ENCODE assay signal across 10 mouse cellular contexts in the genomic region with DNA sequence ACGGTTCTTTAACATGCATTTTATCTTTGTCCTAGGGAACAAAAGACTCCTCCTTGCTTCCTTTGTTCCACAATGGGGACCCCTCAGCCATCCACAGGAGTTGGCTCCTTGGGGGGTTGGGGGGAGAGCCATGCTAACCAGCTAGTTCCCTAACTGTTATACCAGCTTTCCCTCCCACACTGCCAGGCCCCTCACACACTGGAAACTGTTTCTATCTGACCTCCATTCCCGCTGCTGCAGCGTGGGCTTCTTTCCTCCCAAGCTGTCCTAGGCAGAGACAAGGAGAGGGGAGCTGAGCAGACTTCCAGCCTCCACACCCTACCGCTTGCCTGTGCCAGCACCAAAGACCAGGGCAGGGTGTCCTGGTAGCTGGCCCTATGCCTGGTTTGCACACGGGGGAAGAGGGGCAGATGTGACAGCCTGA. TPM values are rescaled to one million over a fixed set of nuclear protein-coding genes. Genes with fewer than 3 reads are reported as not detected.
DNase-seq lines count a peak whose midpoint lies in the region; ATAC-seq and TF ChIP-seq lines count a peak whose summit lies in the region.
"Had no signal": no experiment of that assay in that cellular context is flagged by ENCODE, and none has a peak within 500 bp of the region (broad histone marks: within the 10 kb centered on the region; RNA-seq: fewer than 3 reads in every experiment).

No protein-coding gene starts in this region.

- H3K36me3 ChIP-seq in hindbrain, embryonic 10.5 days: no peaks in the 10 kb centered on the region
- H3K36me3 ChIP-seq in hindbrain, embryonic 11.5 days (ENCODE audit: control insufficient read depth, insufficient read depth, low read length): no peaks in the 10 kb centered on the region
- H3K36me3 ChIP-seq in ES-E14 (ENCODE audit: control insufficient read depth, insufficient read depth, low read length, poor library complexity, severe bottlenecking): no peaks in the 10 kb centered on the region

- TF ChIP-seq POLR2A in cortical plate, adult 2 months (IDR thresholded peaks at IDR 0.05; ENCODE audit: extremely low read depth, insufficient read depth, low read length): no peak

- in situ Hi-C loops in ES-E14 (cut with MboI; ENCODE audit: low sequenced_read_pairs in 2 of 2, unreplicated experiment in 2 of 2): no loop called here

- no peak overlapping the region for H3K4me2 ChIP-seq in hindbrain, embryonic 11.5 days (replicated peaks; ENCODE audit: low read depth, low read length)

- no peaks in the 10 kb centered on the region for H3K9me3 ChIP-seq in hindbrain, embryonic 10.5 days
- H3K9me3 ChIP-seq in hindbrain, embryonic 11.5 days (ENCODE audit: control insufficient read depth, low read length): no peaks in the 10 kb centered on the region
- H3K9me3 ChIP-seq in ES-E14 (ENCODE audit: control insufficient read depth, insufficient read depth, low read depth, low read length): no peaks in the 10 kb centered on the region

- no peak overlapping the region for H3K9ac ChIP-seq in hindbrain, embryonic 11.5 days (ENCODE audit: low read depth, low read length)
- H3K9ac ChIP-seq in ES-E14 (ENCODE audit: insufficient read depth, low read depth, low read length, poor library complexity, severe bottlenecking): no peak overlapping the region; the same call in 1 of the 2 replicates
- H3K9ac ChIP-seq: liver, embryonic 14.5 days had no signal

- peaks cover 100% of the 10 kb centered on the region for H3K4me1 ChIP-seq in hindbrain, embryonic 10.5 days (replicated peaks)
- H3K4me1 ChIP-seq in hindbrain, embryonic 11.5 days (replicated peaks; ENCODE audit: control insufficient read depth, insufficient read depth, low read length): peaks cover 33% of the 10 kb centered on the region
- peaks cover 10 to 50% of the 10 kb centered on the region in 2 experiments; a peak in 3 of 4 replicates for H3K4me1 ChIP-seq in ES-E14 (ENCODE audit: control insufficient read depth in 2 of 2, insufficient read depth in 2 of 2, low read length in 2 of 2, poor library complexity in 1 of 2)
- H3K4me1 ChIP-seq in cortical plate, adult 2 months (ENCODE audit: control insufficient read depth, insufficient read depth, low read length): peaks cover 13% of the 10 kb centered on the region; the same call in 1 of the 2 replicates

- ATAC-seq in hindbrain, embryonic 11.5 days (ENCODE audit: low FRiP score): no peak

- no peak for DNase-seq in hindbrain, embryonic 10.5 days (ENCODE audit: low spot score)
- no peak for DNase-seq in hindbrain, embryonic 11.5 days (ENCODE audit: low spot score)
- DNase-seq in ES-E14 (ENCODE audit: low read depth, low spot score): no peak
- peak; percentile 69 for DNase-seq in left cerebral cortex, postnatal 4 days
- DNase-seq in yolk sac, embryonic 10.5 days (ENCODE audit: low spot score): no peak
- no peak for DNase-seq in lung, postnatal 10 days
- no peak for DNase-seq in MN1 (ENCODE audit: low spot score)

- H3K27me3 ChIP-seq in hindbrain, embryonic 10.5 days (ENCODE audit: insufficient read depth, poor library complexity, severe bottlenecking): peaks cover 95% of the 10 kb centered on the region
- peaks cover 33% of the 10 kb centered on the region for H3K27me3 ChIP-seq in hindbrain, embryonic 11.5 days (ENCODE audit: control insufficient read depth, insufficient read depth, low read length)

- intact Hi-C loops in left cerebral cortex, postnatal 4 days (cut with DNase I): no loop called here

- TF ChIP-seq CTCF in cortical plate, adult 2 months (IDR thresholded peaks at IDR 0.05; ENCODE audit: extremely low read depth, insufficient read depth, low read length): no peak

- H3K4me3 ChIP-seq in hindbrain, embryonic 10.5 days: 0 out of 2 replicates have a peak overlapping the region, but pooled peaks have one; percentile 6
- H3K4me3 ChIP-seq in hindbrain, embryonic 11.5 days (ENCODE audit: low read depth, low read length): no peak overlapping the region
- H3K4me3 ChIP-seq in ES-E14 (ENCODE audit: insufficient read depth in 1 of 2, low read depth in 1 of 2, low read length in 2 of 2, poor library complexity in 1 of 2, severe bottlenecking in 1 of 2): no peak overlapping the region
- peak overlapping the region; percentile 94; the same call in 1 of the 2 replicates for H3K4me3 ChIP-seq in cortical plate, adult 2 months (ENCODE audit: insufficient read depth, low read length)
- H3K4me3 ChIP-seq: megakaryocyte, embryonic 14.5 days had no signal

- WGBS in hindbrain, embryonic 10.5 days: 25% methylated on average over 5 of the region's 5 CpGs
- WGBS in hindbrain, embryonic 11.5 days: 17% methylated on average over 5 of the region's 5 CpGs

- peak overlapping the region; percentile 53; the same call in 1 of the 2 replicates for H3K27ac ChIP-seq in hindbrain, embryonic 10.5 days
- no peak overlapping the region for H3K27ac ChIP-seq in hindbrain, embryonic 11.5 days (ENCODE audit: low read depth, low read length)
- 0 out of 2 replicates have a peak overlapping the region, but pooled peaks have one; percentile 4 for H3K27ac ChIP-seq in ES-E14 (ENCODE audit: insufficient read depth, low read depth, low read length, poor library complexity, severe bottlenecking)
- H3K27ac ChIP-seq in cortical plate, adult 2 months (ENCODE audit: insufficient read depth, low read length): peak overlapping the region; percentile 27; the same call in 1 of the 2 replicates
- H3K27ac ChIP-seq: liver, embryonic 14.5 days had no signal

TF ChIP-seq in ES-E14, 5 proteins besides CTCF, POLR2A, EP300 and RAD21:
- no peak for TF ChIP-seq ZC3H11A (IDR thresholded peaks at IDR 0.05; ENCODE audit: borderline replicate concordance, low read depth, low read length)
- TF ChIP-seq MAFK (IDR thresholded peaks at IDR 0.05; ENCODE audit: insufficient read depth, low read depth, low read length): no peak
- TF ChIP-seq HCFC1 (IDR thresholded peaks at IDR 0.05; ENCODE audit: borderline replicate concordance, insufficient read depth, low read length): no peak
- no peak for TF ChIP-seq CHD2 (IDR thresholded peaks at IDR 0.05; ENCODE audit: low read depth, low read length)
- TF ChIP-seq ZNF384 (IDR thresholded peaks at IDR 0.05; ENCODE audit: low read depth, low read length): no peak

RNA-seq across cellular contexts. Expression of a gene that starts 6.7 kb away (rescaled TPM):
- 0.76 and 1.8 TPM in 2 replicates for polyA plus RNA-seq in hindbrain, embryonic 10.5 days (2016; fragmentation: Nextera tagmentation; extraction: Ambion mirVana)
- 1.9 and 2.2 TPM in 2 replicates for polyA plus RNA-seq in hindbrain, embryonic 11.5 days (2014; fragmentation: Nextera tagmentation; extraction: Ambion mirVana)
- 2.4 and 4.1 TPM in 2 replicates for total RNA-seq in ES-E14 (2012; rRNA removed)
- 141 and 146 TPM in 2 replicates for polyA plus RNA-seq in cortical plate, adult 2 months (2012; rRNA removed)
- 100 to 1,000 TPM; 163 to 177 TPM for total RNA-seq in left cerebral cortex, postnatal 4 days (2021)

Comparison
In these comparisons a context has a peak if more than half of its experiments do, and no peak if none do; other contexts are left out.
1. H3K4me3 ChIP-seq: peak in hindbrain, embryonic 10.5 days (single experiment) and cortical plate, adult 2 months (single experiment); none in hindbrain, embryonic 11.5 days (single experiment) and ES-E14 (0 of 2).
2. RNA of a gene that starts 6.7 kb away (polyA plus RNA-seq): 141 to 146 TPM in cortical plate, adult 2 months; 1.9 to 2.2 TPM in hindbrain, embryonic 11.5 days and 0.76 to 1.8 TPM in hindbrain, embryonic 10.5 days; every median in the first group is over 10 times any median in the second.